Mouse (Mus musculus) G1E (cell line): ENCODE results near the gene BC049715. TPM values are rescaled to one million over a fixed set of nuclear protein-coding genes. Genes with fewer than 3 reads are reported as not detected.

Source experiments
- ATAC-seq: 2 replicates; pipeline ENCODE4 v1.8.0; 2016; ENCODE audit warnings: mild to moderate bottlenecking; ENCODE audit not compliant: insufficient number of reproducible peaks, poor library complexity, low FRiP score, severe bottlenecking; ENCODE audit errors: extremely low read depth
- DNase-seq: peaks from one replicate; pipeline ENCODE4 v3.0.0; 2012; ENCODE audit warnings: low spot score
- H3K27me3 ChIP-seq: 2 replicates; pipeline ENCODE4 v1.6.1; 2012; ENCODE audit warnings: mild to moderate bottlenecking, low read length, inconsistent platforms; ENCODE audit not compliant: insufficient read depth
- H3K36me3 ChIP-seq: replicated peaks from 2 replicates; pipeline ENCODE3; 2012; ENCODE audit warnings: mild to moderate bottlenecking, inconsistent platforms
- H3K4me1 ChIP-seq: 2 replicates; pipeline ENCODE4 v1.6.1; 2012; ENCODE audit warnings: low read depth, low read length, inconsistent platforms, mixed read lengths; ENCODE audit not compliant: insufficient read depth
- H3K4me3 ChIP-seq: 2 replicates; pipeline ENCODE4 v1.5.1; 2012; ENCODE audit warnings: low read depth, mild to moderate bottlenecking, inconsistent platforms, low read length, moderate library complexity, mixed read lengths
- H3K9me3 ChIP-seq: replicated peaks from 2 replicates; pipeline ENCODE4 v1.6.1; 2012; ENCODE audit warnings: inconsistent platforms
- CTCF ChIP-seq: IDR thresholded peaks from 2 replicates; pipeline ENCODE4 v1.5.1; 2012; ENCODE audit warnings: low read depth, low read length, inconsistent platforms, mixed read lengths
- GATA1 ChIP-seq: IDR thresholded peaks from 2 replicates; pipeline ENCODE4 v1.6.1; 2012; ENCODE audit warnings: borderline replicate concordance, low read length, inconsistent platforms, mixed read lengths
- GATA2 ChIP-seq: IDR thresholded peaks from 2 replicates; pipeline ENCODE4 v1.6.1; 2012; ENCODE audit warnings: low read depth, low read length, inconsistent platforms, borderline replicate concordance
- POLR2AphosphoS5 ChIP-seq: IDR thresholded peaks from 2 replicates; pipeline ENCODE4 v1.6.1; 2012; ENCODE audit warnings: low read depth, low read length, inconsistent platforms; ENCODE audit not compliant: insufficient replicate concordance
- TAL1 ChIP-seq: conservative IDR thresholded peaks from 2 replicates; pipeline ENCODE4 v1.6.1; 2012; ENCODE audit warnings: low read depth, low read length, inconsistent platforms, mixed read lengths
- polyA plus RNA-seq: library from polyadenylated mRNA; stranded (reverse); fragments of >175 nt; gene quantifications from 2 replicates; pipeline ENCODE4 v1.2.3, GENCODE M21; 2012
- total RNA-seq, 2 experiments: library from RNA; stranded (forward) in 1 of 2; stranded (reverse) in 1 of 2; fragments of 200-1000 nt in 1 of 2; fragments of >200 nt in 1 of 2; fragmentation: Nextera tagmentation in 1 of 2; gene quantifications; 2 replicates each; pipeline ENCODE4 v1.2.3; 2014 to 2017

Gene BC049715
- total and polyA plus RNA-seq, 3 experiments: 1.5 to 2.6 (median 2.0) TPM

- Histone ChIP-seq H3K9me3 (no peaks in the 10 kb centered on the region), H3K27me3 (no peaks in the 10 kb centered on the region), H3K4me1 (peaks cover 38% of the 10 kb centered on the region), H3K4me3 (peak overlapping the region; percentile 74), H3K36me3 (peaks cover 2% of the 10 kb centered on the region)
- 0 out of 2 replicates have a peak, but pooled peaks have one; percentile 0 for ATAC-seq
- no peak for DNase-seq
- TF ChIP-seq POLR2AphosphoS5 (peak; percentile 98; the same call in 1 of the 2 replicates), TAL1 (no peak), GATA2 (no peak)
These were observed 24.2 kb upstream of the BC049715 start for GRCm38 (mm10) chr6:136803093-136803738.

GRCm38 (mm10) chr6:136803739-136804633, 23.4 kb upstream of the BC049715 start, which contains the start of gene Hist4h4:
Hist4h4 (minus strand) TSS chr6:136804415.
- ATAC-seq (peak; percentile 48), DNase-seq (peak; percentile 75)
- Histone ChIP-seq H3K4me3 (peak within 1 kb of the TSS; percentile 74), H3K4me1 (peaks cover 38% of the 10 kb centered on the region), H3K27me3 (no peaks in the 10 kb centered on the region), H3K36me3 (peaks cover 2% of the 10 kb centered on the region), H3K9me3 (no peaks in the 10 kb centered on the region)
- peak; percentile 100 for TF ChIP-seq POLR2AphosphoS5
- TF ChIP-seq TAL1: no peak

- Histone ChIP-seq H3K9me3 (no peaks in the 10 kb centered on the region), H3K36me3 (peaks cover 6% of the 10 kb centered on the region), H3K4me3 (peak overlapping the region; percentile 74), H3K4me1 (peaks cover 42% of the 10 kb centered on the region), H3K27me3 (no peaks in the 10 kb centered on the region)
- DNase-seq (no peak), ATAC-seq (no peak)
- TF ChIP-seq CTCF (no peak), TAL1 (no peak), POLR2AphosphoS5 (no peak), GATA2 (no peak), GATA1 (no peak)
These were observed 22.6 kb upstream of the BC049715 start for GRCm38 (mm10) chr6:136804705-136805408.

GRCm38 (mm10) chr6:136805409-136805775, 22.0 kb upstream of the BC049715 start:
- TF ChIP-seq CTCF (no peak), TAL1 (no peak), POLR2AphosphoS5 (no peak), GATA2 (no peak), GATA1 (no peak)
- ATAC-seq (no peak), DNase-seq (no peak)
- H3K4me3 ChIP-seq: no peak overlapping the region; the same call in 1 of the 2 replicates
- no peaks in the 10 kb centered on the region for H3K9me3 ChIP-seq
- no peaks in the 10 kb centered on the region for H3K27me3 ChIP-seq
- peaks cover 47% of the 10 kb centered on the region for H3K4me1 ChIP-seq
- peaks cover 11% of the 10 kb centered on the region for H3K36me3 ChIP-seq

GRCm38 (mm10) chr6:136806819-136807218, 20.6 kb upstream of the BC049715 start:
- no peak for ATAC-seq
- H3K36me3 ChIP-seq: peaks cover 25% of the 10 kb centered on the region
- no peak overlapping the region for H3K4me3 ChIP-seq
- DNase-seq: no peak
- no peaks in the 10 kb centered on the region for H3K9me3 ChIP-seq
- peaks cover 53% of the 10 kb centered on the region for H3K4me1 ChIP-seq
- TF ChIP-seq GATA2 (no peak), POLR2AphosphoS5 (no peak), TAL1 (no peak), GATA1 (no peak), CTCF (no peak)
- H3K27me3 ChIP-seq: no peaks in the 10 kb centered on the region
